Mouse (Mus musculus) testis, adult 2 months (tissue): ENCODE measurements at regions not wholly inside any gene's neighbourhood (a gene's known extent, or its start where the extent isn't known, plus 50 kb on each side); places are given as distances from the start of the nearest gene placed in this dataset.

ENCODE experiments used
- CTCF ChIP-seq: fragments of 200-500 bp; IDR thresholded peaks from 2 replicates; pipeline ENCODE4 v1.5.1; 2012; ENCODE audit warnings: low read depth, mild to moderate bottlenecking, inconsistent platforms, low read length, moderate library complexity; ENCODE audit not compliant: control insufficient read depth, insufficient read depth, insufficient replicate concordance
- POLR2A ChIP-seq: fragments of 200-500 bp; IDR thresholded peaks from 2 replicates; pipeline ENCODE4 v1.6.1; 2012; ENCODE audit warnings: low read depth, mild to moderate bottlenecking, inconsistent platforms, low read length, moderate library complexity; ENCODE audit not compliant: control insufficient read depth

DNA sequence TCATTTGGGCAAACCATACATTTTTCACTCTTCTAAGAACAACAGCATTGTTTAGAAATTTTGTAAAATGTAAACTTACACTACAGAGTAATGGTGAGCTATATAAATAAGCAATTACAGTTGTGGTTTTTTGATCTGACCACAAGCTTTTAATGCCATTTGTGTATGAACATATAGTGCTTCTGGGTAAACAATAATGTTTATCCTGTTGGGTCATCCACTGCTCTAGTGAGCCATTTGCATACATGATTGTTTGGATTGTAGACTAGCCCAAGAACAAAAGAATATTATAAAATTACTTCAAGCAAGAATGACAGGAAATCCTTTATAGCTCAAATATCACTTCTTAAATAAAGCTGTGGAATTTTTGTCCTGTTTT is 68.4 kb upstream of the Zeb2 start:
- TF ChIP-seq CTCF (no peak), POLR2A (no peak)
